Mouse (Mus musculus): ENCODE results near the gene Uhrf1. TPM values are rescaled to one million over a fixed set of nuclear protein-coding genes. Genes with fewer than 3 reads are reported as not detected.

The Uhrf1 gene
- polyA plus RNA-seq, 1 experiment from 2014 or later = 13.6 TPM

- Histone ChIP-seq H3K27ac (no peak overlapping the region), H3K79me2 (ENCODE audit: inconsistent target) (peaks cover 91% of the 10 kb centered on the region), H3K36me3 (ENCODE audit: inconsistent target) (no peaks in the 10 kb centered on the region)
These were observed 28.1 kb downstream of the Uhrf1 start for GRCm38 (mm10) chr17:56331256-56331655.

GRCm38 (mm10) chr17:56332987-56333386, 29.9 kb downstream of the Uhrf1 start:
- 81% methylated on average over 8 of the region's 8 CpGs for WGBS (ENCODE audit: missing documents)
- Histone ChIP-seq H3K4me3 (ENCODE audit: inconsistent target) (no peak overlapping the region), H3K36me3 (ENCODE audit: inconsistent target) (no peaks in the 10 kb centered on the region), H3K27ac (no peak overlapping the region), H3K79me2 (ENCODE audit: inconsistent target) (peaks cover 79% of the 10 kb centered on the region)

More at GRCm38 (mm10) chr17:56331256-56331655, 28.1 kb downstream of the Uhrf1 start:
- H3K4me3 ChIP-seq (ENCODE audit: inconsistent target) = no peak overlapping the region

GRCm38 (mm10) chr17:56337190-56337589, 34.1 kb downstream of the Uhrf1 start:
- Histone ChIP-seq H3K79me2 (ENCODE audit: inconsistent target) (peaks cover 62% of the 10 kb centered on the region; the same call in 1 of the 2 replicates), H3K36me3 (ENCODE audit: inconsistent target) (no peaks in the 10 kb centered on the region), H3K27ac (no peak overlapping the region), H3K4me3 (ENCODE audit: inconsistent target) (no peak overlapping the region)
- WGBS (ENCODE audit: missing documents) = 7% methylated on average over 4 of the region's 4 CpGs

- Histone ChIP-seq H3K36me3 (ENCODE audit: inconsistent target) (no peaks in the 10 kb centered on the region), H3K79me2 (ENCODE audit: inconsistent target) (peaks cover 56% of the 10 kb centered on the region; the same call in 1 of the 2 replicates), H3K4me3 (ENCODE audit: inconsistent target) (no peak overlapping the region), H3K27ac (no peak overlapping the region)
- WGBS (ENCODE audit: missing documents) = 30% methylated on average over 6 of the region's 6 CpGs
These were observed 34.7 kb downstream of the Uhrf1 start for GRCm38 (mm10) chr17:56337791-56338190.

GRCm38 (mm10) chr17:56338909-56339308, 35.8 kb downstream of the Uhrf1 start:
- WGBS (ENCODE audit: missing documents) = 18% methylated on average over 4 of the region's 4 CpGs
- H3K4me3 ChIP-seq (ENCODE audit: inconsistent target) = no peak overlapping the region

DNA sequence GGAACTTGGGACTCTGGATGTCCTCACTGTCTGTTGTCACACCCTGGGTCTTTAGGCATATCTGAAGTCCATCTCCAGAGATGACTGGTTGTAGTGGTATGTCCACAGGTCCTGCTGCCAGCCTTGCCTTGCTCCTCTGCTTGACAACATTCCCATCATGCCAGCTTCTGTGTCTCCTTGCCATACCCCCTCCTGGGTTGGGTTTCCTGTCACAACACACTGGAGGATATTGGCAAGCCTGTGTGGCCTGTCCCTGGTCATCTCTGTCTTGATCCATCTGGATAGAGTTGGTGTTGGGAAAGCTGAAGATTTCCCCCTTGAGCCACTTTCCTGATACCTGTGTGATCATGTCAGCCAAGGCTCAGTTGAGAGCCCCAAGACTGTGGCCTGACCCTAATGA, 37.6 kb downstream of the Uhrf1 start:
- H3K79me2 ChIP-seq (ENCODE audit: inconsistent target) = peaks cover 31% of the 10 kb centered on the region; the same call in 1 of the 2 replicates
- no peak overlapping the region for H3K27ac ChIP-seq
- no peaks in the 10 kb centered on the region for H3K36me3 ChIP-seq (ENCODE audit: inconsistent target)
- H3K4me3 ChIP-seq (ENCODE audit: inconsistent target) = no peak overlapping the region

More at GRCm38 (mm10) chr17:56338909-56339308, 35.8 kb downstream of the Uhrf1 start:
- Histone ChIP-seq H3K27ac (no peak overlapping the region), H3K79me2 (ENCODE audit: inconsistent target) (peaks cover 48% of the 10 kb centered on the region; the same call in 1 of the 2 replicates), H3K36me3 (ENCODE audit: inconsistent target) (no peaks in the 10 kb centered on the region)

GRCm38 (mm10) chr17:56343466-56343865, 40.3 kb downstream of the Uhrf1 start:
- WGBS (ENCODE audit: missing documents) = 57% methylated on average over 3 of the region's 3 CpGs

DNA sequence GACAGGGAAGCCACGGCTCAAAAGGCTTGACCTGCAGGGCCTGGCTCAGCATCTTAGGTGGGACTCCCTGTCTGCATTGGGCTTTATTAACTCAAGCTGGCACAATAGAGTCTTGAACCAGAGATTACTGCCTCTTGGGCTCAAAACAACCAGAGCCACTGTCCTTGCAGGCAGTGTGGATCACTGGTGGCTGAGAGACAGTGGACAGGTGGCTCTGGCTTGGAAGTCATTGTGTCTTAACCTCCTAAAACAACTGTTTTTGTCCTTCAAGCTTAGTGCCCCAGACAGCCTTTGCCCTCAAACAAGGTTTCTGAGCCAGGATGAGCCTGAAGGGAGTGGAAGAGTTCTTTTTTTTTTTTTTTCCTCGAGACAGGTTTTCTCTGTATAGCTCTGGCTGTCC, 42.2 kb downstream of the Uhrf1 start:
- 70% methylated on average over 2 of the region's 2 CpGs for WGBS (ENCODE audit: missing documents)
- Histone ChIP-seq H3K36me3 (ENCODE audit: inconsistent target) (no peaks in the 10 kb centered on the region), H3K79me2 (ENCODE audit: inconsistent target) (peaks cover 12% of the 10 kb centered on the region; the same call in 1 of the 2 replicates), H3K4me3 (ENCODE audit: inconsistent target) (no peak overlapping the region), H3K27ac (no peak overlapping the region)

More at GRCm38 (mm10) chr17:56343466-56343865, 40.3 kb downstream of the Uhrf1 start:
- Histone ChIP-seq H3K27ac (no peak overlapping the region), H3K4me3 (ENCODE audit: inconsistent target) (no peak overlapping the region), H3K79me2 (ENCODE audit: inconsistent target) (peaks cover 22% of the 10 kb centered on the region; the same call in 1 of the 2 replicates), H3K36me3 (ENCODE audit: inconsistent target) (no peaks in the 10 kb centered on the region)

- no peak overlapping the region for H3K4me3 ChIP-seq (ENCODE audit: inconsistent target)
These were observed 45.0 kb downstream of the Uhrf1 start for GRCm38 (mm10) chr17:56348128-56348527.

GRCm38 (mm10) chr17:56348586-56348985, 45.5 kb downstream of the Uhrf1 start:
- no peak overlapping the region for H3K4me3 ChIP-seq (ENCODE audit: inconsistent target)
- peaks cover 15% of the 10 kb centered on the region for H3K36me3 ChIP-seq (ENCODE audit: inconsistent target)
- no peaks in the 10 kb centered on the region for H3K79me2 ChIP-seq (ENCODE audit: inconsistent target)
- no peak overlapping the region for H3K27ac ChIP-seq

More at GRCm38 (mm10) chr17:56348128-56348527, 45.0 kb downstream of the Uhrf1 start:
- Histone ChIP-seq H3K36me3 (ENCODE audit: inconsistent target) (peaks cover 11% of the 10 kb centered on the region), H3K27ac (no peak overlapping the region), H3K79me2 (ENCODE audit: inconsistent target) (no peaks in the 10 kb centered on the region)
- 93% methylated on average over 4 of the region's 4 CpGs for WGBS (ENCODE audit: missing documents)

DNA sequence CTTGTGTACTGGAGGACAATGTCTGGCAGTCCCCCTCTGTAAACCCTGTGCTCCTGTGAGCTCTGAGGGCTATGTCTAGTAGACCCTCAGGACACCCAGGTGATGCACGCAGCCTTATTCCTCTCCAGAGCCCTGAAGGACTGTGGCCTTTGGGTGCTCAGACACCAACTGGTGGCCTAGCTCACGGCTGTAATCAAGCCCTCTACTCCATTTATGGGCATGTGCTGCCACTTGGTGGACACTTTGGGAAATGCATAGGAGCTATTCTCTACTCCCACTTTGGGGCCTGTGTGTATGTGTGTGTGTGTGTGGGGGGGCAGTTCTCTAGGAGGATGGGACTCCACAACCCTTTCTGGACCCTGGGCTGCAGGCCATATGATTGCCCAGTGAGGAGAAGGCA, 47.6 kb downstream of the Uhrf1 start:
- WGBS (ENCODE audit: missing documents) = 40% methylated on average over 2 of the region's 2 CpGs
- H3K79me2 ChIP-seq (ENCODE audit: inconsistent target) = no peaks in the 10 kb centered on the region
- no peak overlapping the region for H3K4me3 ChIP-seq (ENCODE audit: inconsistent target)
- H3K27ac ChIP-seq = no peak overlapping the region
- H3K36me3 ChIP-seq (ENCODE audit: inconsistent target) = peaks cover 32% of the 10 kb centered on the region

DNA sequence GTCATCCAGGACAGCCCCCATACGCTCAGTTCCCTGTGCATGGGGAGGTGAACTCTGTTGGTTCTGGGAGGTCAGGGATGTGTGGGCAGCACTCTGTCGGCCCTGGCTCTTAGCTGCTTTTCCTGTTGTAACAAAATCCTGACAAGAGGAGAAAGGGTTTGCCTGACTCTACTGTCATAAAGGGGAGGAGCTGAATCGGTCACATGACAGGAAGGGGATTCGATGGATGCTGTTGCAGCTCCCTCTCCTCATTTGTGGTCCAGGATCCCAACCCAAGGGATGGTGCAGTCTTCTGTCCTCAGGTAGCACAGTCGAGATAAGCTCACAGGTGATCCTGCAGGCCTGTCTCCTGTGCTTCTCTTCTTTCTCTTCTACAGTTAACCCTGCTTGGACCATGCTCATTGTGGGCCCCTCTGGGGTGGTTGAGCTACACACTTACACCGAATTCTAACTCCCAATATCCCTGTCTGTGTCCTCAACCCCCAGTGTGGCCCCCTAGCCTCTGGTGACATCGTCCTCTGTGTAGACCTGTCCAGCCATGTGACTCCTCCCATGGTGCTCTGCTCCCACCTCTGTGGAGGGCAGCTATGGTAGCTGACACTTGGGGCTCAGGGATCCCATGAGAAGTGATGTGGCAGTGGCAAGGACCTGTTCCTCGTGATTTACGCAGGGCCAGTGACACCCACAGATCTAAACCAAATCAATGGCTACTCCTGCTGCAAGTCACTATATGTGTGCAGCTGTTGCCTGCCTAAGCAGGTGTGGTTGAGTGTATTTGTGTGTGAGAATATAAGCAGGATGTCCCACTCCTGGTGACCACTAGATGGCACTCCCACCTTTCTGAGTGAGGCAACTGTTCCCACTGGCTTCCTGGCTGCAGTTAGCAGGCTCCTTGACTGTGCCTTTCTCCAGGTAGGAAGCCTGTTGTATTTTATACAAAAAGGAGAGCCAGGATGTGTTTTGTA, 54.1 kb downstream of the Uhrf1 start:
- no peaks in the 10 kb centered on the region for H3K79me2 ChIP-seq (ENCODE audit: inconsistent target)
- H3K27ac ChIP-seq = no peak overlapping the region
- WGBS (ENCODE audit: missing documents) = 79% methylated on average over 9 of the region's 9 CpGs
- H3K4me3 ChIP-seq (ENCODE audit: inconsistent target) = no peak overlapping the region
- peaks cover 42% of the 10 kb centered on the region for H3K36me3 ChIP-seq (ENCODE audit: inconsistent target)

GRCm38 (mm10) chr17:56359183-56359725, 56.1 kb downstream of the Uhrf1 start:
- Histone ChIP-seq H3K79me2 (ENCODE audit: inconsistent target) (no peaks in the 10 kb centered on the region), H3K27ac (no peak overlapping the region), H3K36me3 (ENCODE audit: inconsistent target) (peaks cover 27% of the 10 kb centered on the region; the same call in 1 of the 2 replicates), H3K4me3 (ENCODE audit: inconsistent target) (no peak overlapping the region)
- 95% methylated on average over 2 of the region's 3 CpGs for WGBS (ENCODE audit: missing documents)

GRCm38 (mm10) chr17:56359864-56360263, 56.7 kb downstream of the Uhrf1 start:
- Histone ChIP-seq H3K27ac (no peak overlapping the region), H3K36me3 (ENCODE audit: inconsistent target) (peaks cover 21% of the 10 kb centered on the region; the same call in 1 of the 2 replicates), H3K4me3 (ENCODE audit: inconsistent target) (no peak overlapping the region), H3K79me2 (ENCODE audit: inconsistent target) (no peaks in the 10 kb centered on the region)
- 90% methylated on average over 1 of the region's 1 CpGs for WGBS (ENCODE audit: missing documents)

DNA sequence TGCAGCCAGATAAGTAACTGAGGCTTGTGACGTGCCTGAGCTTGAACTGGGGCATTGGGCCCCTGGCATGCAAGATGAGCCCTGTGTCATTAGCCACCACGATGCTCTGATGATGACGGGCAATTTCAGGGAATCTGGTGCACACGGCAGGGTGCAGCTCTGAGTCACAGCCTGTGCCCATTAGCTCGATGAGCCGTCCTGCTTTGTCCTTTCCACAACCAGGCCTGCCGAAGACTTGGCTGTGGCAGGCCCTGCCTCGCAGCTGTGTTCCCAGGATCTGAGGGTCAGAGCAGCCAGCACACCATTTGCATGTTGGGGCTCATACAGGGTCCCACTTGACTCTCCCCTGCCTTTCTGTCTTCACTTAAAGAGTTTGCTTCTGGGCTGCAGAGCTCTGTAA, 57.3 kb downstream of the Uhrf1 start:
- no peak overlapping the region for H3K27ac ChIP-seq
- H3K36me3 ChIP-seq (ENCODE audit: inconsistent target) = peaks cover 16% of the 10 kb centered on the region; the same call in 1 of the 2 replicates
- H3K79me2 ChIP-seq (ENCODE audit: inconsistent target) = no peaks in the 10 kb centered on the region
- no peak overlapping the region for H3K4me3 ChIP-seq (ENCODE audit: inconsistent target)
- 91% methylated on average over 8 of the region's 8 CpGs for WGBS (ENCODE audit: missing documents)

Measured in macrophage (primary cell).